Mouse (Mus musculus) heart, embryonic 14.5 days (tissue): ENCODE results near the gene Cd244a. TPM values are rescaled to one million over a fixed set of nuclear protein-coding genes. Genes with fewer than 3 reads are reported as not detected.
A peak's percentile ranks its signal among the peaks of the same experiment; 100 is the strongest.

Source experiments
- ATAC-seq: fragments of 200-750 bp; cut with Nextera tagmentation; 2 replicates; pipeline ENCODE4 v1.8.0; 2017; ENCODE audit warnings: low read depth, moderate TSS enrichment; ENCODE audit not compliant: insufficient number of reproducible peaks, insufficient read depth, low FRiP score
- H3K27ac ChIP-seq, 2 experiments: fragments of 200-500 bp in 1 of 2; fragments of 300-500 bp in 1 of 2; sonication (generic) in 1 of 2; replicated peaks in 1 of 2; 2 replicates each; pipeline ENCODE4 v1.5.1; 2012 to 2014; ENCODE audit warnings: low read depth in 2 of 2, low read length in 2 of 2, control low read depth in 1 of 2, mild to moderate bottlenecking in 1 of 2, mixed read lengths in 1 of 2; ENCODE audit not compliant: control insufficient read depth in 1 of 2, insufficient read depth in 1 of 2
- H3K27me3 ChIP-seq: fragments of 300-500 bp; sonication (generic); 2 replicates; pipeline ENCODE4 v1.6.1; 2014; ENCODE audit warnings: mild to moderate bottlenecking, low read length, control low read depth; ENCODE audit not compliant: control insufficient read depth, insufficient read depth
- H3K36me3 ChIP-seq: fragments of 300-500 bp; sonication (generic); 2 replicates; pipeline ENCODE4 v1.6.1; 2014; ENCODE audit warnings: mild to moderate bottlenecking, control low read depth, low read length, mixed read lengths; ENCODE audit not compliant: control insufficient read depth, insufficient read depth
- H3K4me1 ChIP-seq, 2 experiments: fragments of 200-500 bp in 1 of 2; fragments of 300-500 bp in 1 of 2; sonication (generic) in 1 of 2; 2 replicates each; pipeline ENCODE4 v1.6.1; 2012 to 2014; ENCODE audit warnings: low read length in 2 of 2, control low read depth in 1 of 2, mixed read lengths in 1 of 2; ENCODE audit not compliant: control insufficient read depth in 2 of 2, insufficient read depth in 2 of 2
- H3K4me2 ChIP-seq: fragments of 300-500 bp; sonication (generic); 2 replicates; pipeline ENCODE4 v1.6.1; 2014; ENCODE audit warnings: mild to moderate bottlenecking, low read length
- H3K4me3 ChIP-seq, 2 experiments: fragments of 200-500 bp in 1 of 2; fragments of 300-500 bp in 1 of 2; sonication (generic) in 1 of 2; 2 replicates each; pipeline ENCODE4 v1.5.1; 2012 to 2014; ENCODE audit warnings: low read length in 2 of 2, mild to moderate bottlenecking in 2 of 2, control low read depth in 1 of 2, low read depth in 1 of 2, moderate library complexity in 1 of 2; ENCODE audit not compliant: control insufficient read depth in 1 of 2, insufficient read depth in 1 of 2
- H3K9ac ChIP-seq: fragments of 300-500 bp; sonication (generic); 2 replicates; pipeline ENCODE4 v1.6.1; 2014; ENCODE audit warnings: mild to moderate bottlenecking, low read length
- H3K9me3 ChIP-seq: fragments of 300-500 bp; sonication (generic); 2 replicates; pipeline ENCODE4 v1.6.1; 2016; ENCODE audit warnings: low read length, control low read depth; ENCODE audit not compliant: control insufficient read depth
- WGBS: fragments of 180-500 bp; shearing (Covaris S2); extraction: QIAGEN DNeasy Blood & Tissue Kit; methylation state at CpG from one replicate; pipeline ENCODE4 v1.1.7; 2014; 5-methylcytosine and 5-hydroxymethylcytosine counted together
- polyA plus RNA-seq: library from polyadenylated mRNA; unstranded; fragments of >200 nt; fragmentation: Nextera tagmentation; extraction: Ambion mirVana; gene quantifications from 2 replicates; pipeline ENCODE4 v1.2.1, GENCODE M21; 2014

Gene Cd244a
- polyA plus RNA-seq, 1 experiment from 2014 or later: not detected

DNA sequence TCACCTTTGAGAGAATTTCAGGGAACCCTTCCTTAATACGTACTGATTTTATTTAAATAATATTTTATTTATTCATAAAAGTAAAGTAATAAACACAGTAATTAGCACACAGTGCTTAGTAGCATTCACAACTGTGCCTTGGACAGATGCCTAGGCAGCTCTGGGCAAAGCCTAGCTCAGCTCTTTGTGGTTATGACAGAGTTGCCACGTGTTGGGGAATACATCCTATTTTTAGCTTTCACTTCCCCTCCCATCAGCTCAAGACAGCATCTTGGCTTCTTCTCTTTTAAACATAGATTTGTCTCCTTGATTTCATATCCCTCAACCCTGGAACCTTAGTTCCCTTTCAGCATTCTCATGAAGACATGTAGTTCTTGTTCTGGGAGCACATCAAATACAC, 72.5 kb downstream of the Cd244a start:
- Histone ChIP-seq H3K9me3 (no peaks in the 10 kb centered on the region), H3K36me3 (no peaks in the 10 kb centered on the region), H3K4me1 (peaks cover 0 to 7% of the 10 kb centered on the region in 2 experiments; a peak in 1 of 4 replicates), H3K4me2 (no peak overlapping the region), H3K9ac (no peak overlapping the region), H3K27me3 (no peaks in the 10 kb centered on the region), H3K4me3 (no peak overlapping the region), H3K27ac (peak overlapping the region in 1 of 2 experiments; percentile 26; a peak in 2 of 4 replicates)
- WGBS: 50% methylated on average over 2 of the region's 2 CpGs
- ATAC-seq: no peak

DNA sequence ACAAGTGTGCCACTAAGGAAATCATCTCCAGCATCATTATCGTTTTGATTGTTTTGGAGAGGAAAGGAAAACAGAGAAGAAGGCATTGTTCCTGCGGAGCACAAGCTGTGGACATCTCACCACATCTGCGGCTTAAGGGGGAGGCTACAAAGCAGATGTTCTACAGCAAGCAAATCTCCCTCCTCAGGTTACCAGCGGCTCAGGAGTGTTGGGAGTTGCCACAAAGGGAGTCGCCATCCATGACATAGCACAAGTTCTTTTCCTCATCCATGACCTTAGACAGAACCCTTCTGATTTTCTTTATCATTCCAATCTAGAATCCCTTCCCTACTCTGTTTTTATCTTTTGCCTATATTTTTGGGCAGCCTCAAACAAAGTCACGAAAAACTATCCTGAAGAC, 76.7 kb downstream of the Cd244a start:
- no peak for ATAC-seq
- peaks cover 0 to 6% of the 10 kb centered on the region in 2 experiments; a peak in 1 of 4 replicates for H3K4me1 ChIP-seq
- H3K4me2 ChIP-seq: no peak overlapping the region
- 35% methylated on average over 6 of the region's 6 CpGs for WGBS
- H3K4me3 ChIP-seq: no peak overlapping the region
- H3K27me3 ChIP-seq: no peaks in the 10 kb centered on the region
- no peaks in the 10 kb centered on the region for H3K9me3 ChIP-seq
- H3K9ac ChIP-seq: no peak overlapping the region
- no peaks in the 10 kb centered on the region for H3K36me3 ChIP-seq
- no peak overlapping the region for H3K27ac ChIP-seq

DNA sequence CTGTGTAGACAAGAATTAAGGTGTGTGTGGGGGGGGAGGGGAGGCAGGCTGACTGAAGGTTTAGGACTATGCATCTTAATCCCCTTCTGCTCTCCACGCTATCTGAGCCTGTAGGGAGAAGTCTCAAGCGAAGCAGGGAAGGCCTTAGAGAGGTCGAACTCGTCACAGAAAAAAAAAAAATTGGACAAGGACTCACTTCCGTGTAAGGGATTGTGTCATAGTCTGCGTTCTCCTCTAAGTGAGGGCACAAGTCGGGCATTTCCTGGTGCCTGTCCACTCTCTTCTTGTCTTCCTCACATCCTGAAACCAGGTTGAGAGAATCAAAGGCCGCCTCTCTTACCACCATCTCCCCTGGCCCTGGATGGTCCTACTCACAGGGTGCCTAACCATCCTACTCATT, 78.1 kb downstream of the Cd244a start:
- H3K9ac ChIP-seq: no peak overlapping the region
- no peaks in the 10 kb centered on the region for H3K36me3 ChIP-seq
- ATAC-seq: no peak
- H3K27ac ChIP-seq: no peak overlapping the region
- H3K9me3 ChIP-seq: no peaks in the 10 kb centered on the region
- 60% methylated on average over 8 of the region's 8 CpGs for WGBS
- H3K4me2 ChIP-seq: no peak overlapping the region
- H3K4me3 ChIP-seq: no peak overlapping the region
- no peaks in the 10 kb centered on the region for H3K27me3 ChIP-seq
- H3K4me1 ChIP-seq: no peaks in the 10 kb centered on the region

DNA sequence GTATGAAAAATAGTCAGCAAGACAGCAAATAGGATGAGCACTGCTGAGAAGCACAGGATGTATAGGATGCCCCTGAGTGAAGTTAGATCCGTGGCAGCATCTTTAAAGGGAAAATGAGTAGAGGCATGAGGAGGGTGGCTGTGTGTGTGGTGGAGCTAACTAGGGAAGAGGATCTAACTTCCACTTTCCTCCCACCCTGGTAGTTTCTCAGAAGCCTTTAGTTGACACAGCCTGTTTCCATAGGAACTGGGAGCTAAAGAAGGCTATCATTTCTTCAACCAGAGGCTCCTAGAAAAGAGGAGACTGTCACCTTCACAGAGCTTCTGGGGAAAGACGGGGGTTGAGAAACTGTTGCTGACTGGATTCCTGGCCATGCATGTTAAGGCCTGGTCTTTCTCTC, 79.7 kb downstream of the Cd244a start:
- Histone ChIP-seq H3K4me3 (no peak overlapping the region), H3K27me3 (no peaks in the 10 kb centered on the region), H3K4me2 (no peak overlapping the region), H3K36me3 (no peaks in the 10 kb centered on the region), H3K4me1 (no peaks in the 10 kb centered on the region), H3K27ac (no peak overlapping the region), H3K9ac (no peak overlapping the region), H3K9me3 (no peaks in the 10 kb centered on the region)
- 64% methylated on average over 2 of the region's 2 CpGs for WGBS
- ATAC-seq: no peak

DNA sequence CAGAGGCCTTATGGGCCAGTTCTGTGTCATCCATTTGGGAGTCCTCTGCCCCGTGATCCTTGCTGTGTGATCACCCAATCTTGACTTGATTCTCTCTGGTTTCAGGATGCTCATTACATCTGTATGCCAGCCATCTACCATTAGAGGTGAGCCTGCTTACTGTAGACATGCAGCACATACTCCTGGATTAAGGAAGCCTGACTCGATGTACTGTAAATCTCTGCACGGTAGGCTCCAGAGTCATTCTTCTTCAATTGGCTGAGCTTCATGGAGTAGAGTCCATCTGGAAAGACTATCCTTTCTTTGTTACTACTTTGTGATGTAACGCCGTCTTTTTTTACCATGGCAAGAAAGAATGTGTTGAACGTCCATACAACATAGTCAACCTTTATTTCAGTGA, 81.8 kb downstream of the Cd244a start:
- 94% methylated on average over 6 of the region's 6 CpGs for WGBS
- Histone ChIP-seq H3K4me1 (no peaks in the 10 kb centered on the region), H3K27ac (no peak overlapping the region), H3K4me3 (no peak overlapping the region), H3K9me3 (no peaks in the 10 kb centered on the region), H3K36me3 (no peaks in the 10 kb centered on the region), H3K4me2 (no peak overlapping the region), H3K9ac (no peak overlapping the region), H3K27me3 (no peaks in the 10 kb centered on the region)
- no peak for ATAC-seq

DNA sequence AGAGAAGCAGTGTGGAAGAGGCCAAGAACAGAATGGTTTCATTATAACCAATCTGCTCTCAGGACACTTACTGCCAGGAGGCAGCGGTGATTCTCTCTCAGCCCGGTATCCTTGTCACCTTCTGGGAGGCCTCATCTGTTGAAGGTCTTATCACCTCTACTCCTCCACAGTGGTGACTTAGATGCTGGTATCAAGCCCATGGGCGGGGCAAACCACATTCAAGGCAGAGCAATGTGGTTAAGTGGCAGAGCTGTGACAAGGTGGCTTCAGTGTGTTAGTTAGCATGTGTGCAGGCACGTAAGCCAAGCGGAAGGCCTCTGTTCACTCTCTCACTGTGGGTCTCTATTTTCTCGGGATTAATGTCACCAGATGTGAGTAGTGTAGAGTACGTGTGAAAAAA, 84.6 kb downstream of the Cd244a start:
- Histone ChIP-seq H3K27me3 (no peaks in the 10 kb centered on the region), H3K4me2 (no peak overlapping the region), H3K4me3 (no peak overlapping the region), H3K4me1 (no peaks in the 10 kb centered on the region), H3K36me3 (no peaks in the 10 kb centered on the region), H3K9me3 (no peaks in the 10 kb centered on the region), H3K9ac (no peak overlapping the region), H3K27ac (no peak overlapping the region)
- 53% methylated on average over 7 of the region's 7 CpGs for WGBS
- no peak for ATAC-seq

DNA sequence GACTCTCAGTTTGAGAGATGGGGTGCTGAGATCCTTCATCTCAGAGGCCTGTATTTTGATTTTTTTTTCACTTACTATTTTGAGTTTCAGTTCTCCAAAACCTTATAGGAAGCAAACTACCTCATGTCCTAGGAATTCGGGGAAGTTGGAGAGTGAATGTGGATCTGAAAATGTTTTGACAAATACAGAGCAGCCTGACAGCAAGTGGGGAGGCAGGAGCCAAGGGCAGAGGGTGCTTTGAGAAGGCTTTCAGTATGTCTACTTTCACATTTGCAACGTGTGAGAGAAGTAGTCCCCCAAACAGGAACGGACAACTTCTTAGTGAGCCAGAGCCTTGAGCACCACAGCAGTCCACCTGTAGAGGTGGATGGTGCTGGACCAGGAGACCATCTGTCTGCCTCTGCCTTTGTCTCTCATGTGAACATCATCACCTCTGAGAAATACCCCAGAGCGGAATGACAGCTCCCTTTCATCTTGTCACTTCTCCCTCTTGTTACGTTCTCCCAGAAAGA, 87.5 kb downstream of the Cd244a start:
- no peaks in the 10 kb centered on the region for H3K36me3 ChIP-seq
- no peak overlapping the region for H3K4me3 ChIP-seq
- 46% methylated on average over 5 of the region's 5 CpGs for WGBS
- H3K27ac ChIP-seq: no peak overlapping the region
- no peak for ATAC-seq
- no peak overlapping the region for H3K4me2 ChIP-seq
- H3K9ac ChIP-seq: no peak overlapping the region
- H3K27me3 ChIP-seq: no peaks in the 10 kb centered on the region
- no peaks in the 10 kb centered on the region for H3K4me1 ChIP-seq
- no peaks in the 10 kb centered on the region for H3K9me3 ChIP-seq

DNA sequence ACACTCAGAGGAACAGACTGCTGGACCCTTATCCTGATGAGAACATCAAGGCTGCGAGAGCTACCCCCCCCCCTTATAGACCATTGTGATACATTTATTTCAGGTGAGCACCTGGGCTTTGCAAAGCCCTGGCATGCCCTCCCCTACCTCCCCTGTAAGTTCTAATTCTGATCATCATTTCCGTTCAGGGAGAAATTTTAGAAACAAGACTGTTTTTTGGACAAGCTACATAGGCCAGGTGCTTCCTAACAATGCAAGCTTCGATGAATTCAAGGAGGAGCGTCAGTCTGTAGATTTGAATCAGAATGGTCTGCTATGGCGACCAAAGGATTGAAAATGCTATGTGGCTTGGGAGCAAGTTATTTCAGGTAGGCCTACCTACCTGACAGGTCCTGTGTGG, 88.7 kb downstream of the Cd244a start:
- 70% methylated on average over 5 of the region's 5 CpGs for WGBS
- H3K9ac ChIP-seq: no peak overlapping the region
- H3K4me2 ChIP-seq: no peak overlapping the region
- no peaks in the 10 kb centered on the region for H3K4me1 ChIP-seq
- H3K36me3 ChIP-seq: no peaks in the 10 kb centered on the region
- no peaks in the 10 kb centered on the region for H3K27me3 ChIP-seq
- H3K9me3 ChIP-seq: no peaks in the 10 kb centered on the region
- no peak for ATAC-seq
- H3K27ac ChIP-seq: no peak overlapping the region
- H3K4me3 ChIP-seq: no peak overlapping the region
